Mouse (Mus musculus) kidney, postnatal 10 days (tissue): ENCODE data around the gene Olfr1440.

ENCODE experiments used
- DNase-seq: peaks from one replicate; pipeline ENCODE4 v3.0.0; 2021; ENCODE audit warnings: mixed read lengths

Gene Olfr1440

DNA sequence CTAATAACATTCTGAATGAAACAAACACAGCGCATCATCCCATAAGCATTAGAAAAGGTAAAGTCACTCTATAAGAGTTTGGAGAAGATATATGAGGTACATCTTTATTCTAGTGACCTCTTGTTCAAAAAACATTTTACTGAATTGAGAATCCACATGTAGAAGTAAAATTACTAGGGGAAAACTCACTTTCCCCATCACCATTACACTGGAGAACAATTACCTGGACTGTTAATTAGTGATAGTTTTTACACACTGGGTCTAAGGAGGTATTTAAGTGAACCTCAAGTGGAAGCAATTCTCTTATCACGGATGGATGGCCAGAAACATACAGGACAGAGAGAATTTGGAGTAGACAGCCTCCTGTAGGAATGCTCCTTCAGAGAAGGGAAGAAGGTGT is at the start of gene Olfr1440:
Gene Olfr1440, plus strand, starts transcription at position 301 of the 400 bp plus-strand sequence.
- DNase-seq: no peak

DNA sequence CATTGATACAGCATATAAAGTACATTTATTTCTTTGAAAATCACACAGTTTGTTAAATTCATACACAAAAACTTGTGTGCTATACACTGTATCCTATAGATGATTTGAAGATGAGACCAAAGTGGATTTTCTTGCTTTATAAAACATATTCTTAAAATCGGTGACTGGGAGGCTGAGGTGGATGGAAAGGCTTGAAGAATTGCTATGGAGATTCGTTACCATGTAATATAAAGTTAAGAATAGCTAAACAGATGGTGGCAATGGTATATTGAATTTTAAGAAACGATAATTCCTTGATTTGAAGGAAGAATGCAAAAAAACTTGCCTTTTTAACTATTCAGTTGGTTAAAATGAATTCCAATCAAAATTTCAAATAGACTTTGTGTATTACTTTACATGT is 14.1 kb upstream of the Olfr1440 start:
- DNase-seq: no peak

DNA sequence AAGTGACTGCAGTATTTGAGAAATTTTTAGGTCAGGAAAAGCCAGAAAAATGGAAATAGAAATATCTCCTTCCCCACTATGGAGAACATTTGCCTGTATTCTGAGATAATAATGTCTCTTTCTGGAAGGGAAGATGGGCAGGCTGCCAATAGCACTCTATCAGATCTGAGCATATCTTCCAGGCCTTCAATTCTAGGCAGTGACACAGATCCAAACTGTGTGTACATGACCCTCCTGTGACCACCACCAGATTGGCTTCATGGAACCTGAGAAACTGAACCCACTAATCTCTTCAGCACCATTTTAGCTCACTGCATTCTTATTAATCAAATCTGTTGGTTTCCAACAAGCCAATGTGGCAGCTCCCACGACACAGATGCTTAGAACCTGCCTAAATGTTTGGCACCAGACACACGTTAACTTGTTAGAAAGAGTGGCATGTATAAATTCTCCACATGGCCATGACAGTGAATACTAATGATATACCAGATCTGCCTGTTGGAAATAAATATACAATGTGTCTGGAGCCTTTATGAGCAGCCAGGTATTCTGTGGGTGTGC is 12.5 kb upstream of the Olfr1440 start:
- DNase-seq: peak; percentile 5

DNA sequence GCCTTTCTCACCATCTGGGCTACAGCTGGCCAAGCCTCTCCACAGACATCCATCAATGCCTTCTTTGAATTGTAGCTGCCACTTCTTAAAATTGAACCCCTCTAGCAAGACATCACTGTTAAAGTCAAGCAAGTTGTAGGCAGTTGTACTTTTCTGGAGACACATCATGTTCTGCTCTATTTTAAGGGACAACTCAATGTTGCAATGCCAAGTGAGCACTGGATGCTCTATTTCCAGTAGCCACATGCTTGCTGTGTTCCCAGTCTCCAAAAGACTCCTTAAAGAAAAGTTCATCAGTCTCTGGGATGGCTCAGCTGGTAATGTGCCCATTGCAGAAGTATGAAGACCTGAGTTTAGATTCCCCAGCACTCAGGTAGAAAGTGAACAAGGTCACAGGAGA is 26.7 kb downstream of the Olfr1440 start:
- DNase-seq: no peak

DNA sequence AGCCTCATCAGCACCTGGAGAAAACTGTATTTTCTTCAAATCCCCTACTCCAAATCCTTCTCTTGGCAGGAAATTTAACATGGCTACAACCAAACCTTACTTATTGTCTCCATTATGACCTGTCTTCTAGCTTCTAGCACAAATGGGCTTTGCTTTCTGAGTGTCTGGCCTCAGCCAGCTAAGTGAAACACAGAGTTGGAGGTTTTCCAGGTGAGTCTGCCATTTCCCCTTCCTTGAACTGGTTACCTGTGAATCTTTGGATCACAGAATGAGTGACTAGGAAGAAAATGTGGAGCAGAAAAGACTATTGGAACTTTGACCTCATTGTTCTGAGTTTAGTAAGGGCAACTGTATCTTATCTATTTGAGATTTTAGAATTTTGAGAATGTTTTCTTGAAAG is 30.3 kb downstream of the Olfr1440 start, which contains the start of gene Olfr1441:
Gene Olfr1441, plus strand, starts transcription at position 73 of the 400 bp plus-strand sequence.
- no peak for DNase-seq

DNA sequence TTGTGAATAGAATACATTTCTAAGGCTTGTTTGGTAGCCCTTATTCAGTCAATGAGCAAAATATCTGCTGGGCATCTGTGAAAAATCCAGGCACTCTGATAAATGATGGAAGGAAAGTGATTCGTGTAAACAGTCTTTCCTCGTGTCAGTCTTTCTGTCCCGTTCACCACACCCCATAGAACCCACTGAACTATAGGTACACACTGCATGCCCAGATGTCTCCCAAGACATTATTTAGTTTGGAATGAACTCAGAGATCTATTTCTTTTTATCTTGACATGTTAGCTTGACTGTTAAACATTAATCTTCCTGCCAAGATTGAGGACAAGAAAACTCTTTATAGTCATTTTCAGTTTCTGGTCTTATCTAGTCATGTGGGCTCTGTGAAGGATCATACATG is 31.2 kb downstream of the Olfr1440 start:
- DNase-seq: no peak

DNA sequence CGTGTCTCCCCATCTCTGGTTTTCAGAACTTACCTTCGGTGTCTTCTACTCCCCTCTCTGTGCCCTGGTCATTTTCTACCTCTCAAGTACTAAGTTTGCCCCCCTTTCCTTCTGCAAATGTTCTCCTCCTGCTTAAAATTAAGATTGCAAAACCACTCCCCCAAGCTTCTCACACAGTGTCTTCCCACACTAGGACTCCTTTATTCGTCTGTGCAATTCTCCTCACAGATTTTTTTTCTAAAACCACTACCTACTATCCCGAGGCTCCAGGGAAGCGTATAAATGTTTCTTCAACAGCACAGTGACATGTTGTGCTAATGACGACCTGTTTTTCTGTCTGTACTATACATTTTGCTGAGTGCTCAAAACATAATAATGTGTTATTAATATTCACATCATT is 33.5 kb downstream of the Olfr1440 start:
- no peak for DNase-seq

DNA sequence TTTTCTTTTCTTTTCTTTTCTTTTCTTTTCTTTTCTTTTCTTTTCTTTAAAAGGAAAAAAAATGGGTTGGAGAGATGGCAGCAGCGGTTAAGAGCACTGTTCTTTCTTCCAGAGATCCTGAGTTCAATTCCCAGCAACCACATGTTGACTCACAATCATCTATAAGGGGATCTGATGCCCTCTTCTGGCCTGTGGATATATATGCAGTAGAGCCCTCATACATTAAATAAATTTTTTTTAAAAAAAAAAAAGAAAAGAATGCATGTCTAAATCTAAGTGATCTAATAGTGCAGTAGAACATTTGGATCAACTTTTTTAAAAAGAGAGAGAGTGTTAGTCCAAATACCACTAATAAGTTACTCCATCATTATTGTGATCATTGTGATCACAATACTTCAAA is 34.6 kb downstream of the Olfr1440 start:
- no peak for DNase-seq

DNA sequence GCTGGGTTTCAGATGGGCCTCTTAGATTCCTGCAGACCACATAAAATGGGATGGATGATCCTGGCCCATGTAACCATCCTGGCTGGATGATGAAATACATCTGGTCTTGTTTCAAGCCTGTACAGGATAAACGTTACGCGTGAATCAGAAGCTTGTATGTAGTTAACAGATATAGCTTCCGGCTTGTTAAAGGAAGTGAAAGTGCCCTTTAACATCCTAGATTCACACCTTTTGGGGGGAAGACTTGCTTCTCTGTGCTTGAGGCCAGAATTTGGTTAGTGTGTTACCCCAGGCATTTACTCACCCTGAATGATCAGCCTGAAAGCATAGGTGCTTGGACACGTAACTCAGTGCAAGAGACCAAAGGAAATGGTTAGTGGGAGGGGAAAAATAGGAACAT is 40.0 kb downstream of the Olfr1440 start:
- no peak for DNase-seq

DNA sequence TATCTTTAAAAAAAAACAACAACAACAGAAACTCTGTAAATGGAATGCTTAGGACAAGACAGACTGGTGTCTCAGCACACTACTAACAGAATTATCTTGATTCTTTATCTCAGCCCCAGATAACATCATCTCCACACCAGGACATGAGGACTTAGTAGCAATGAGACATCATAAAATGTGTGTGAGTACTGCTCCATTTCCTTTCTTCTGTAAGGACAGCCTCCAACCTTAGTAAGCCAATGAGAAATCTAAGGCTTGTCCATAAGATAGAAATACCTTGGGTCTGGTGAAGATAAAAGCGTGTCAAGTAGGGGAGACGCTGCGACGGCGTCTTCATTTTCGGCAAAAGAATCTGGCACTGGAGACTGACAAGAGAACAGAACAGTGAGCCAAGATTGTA is 40.5 kb downstream of the Olfr1440 start, which contains the start of gene Pfpl:
Gene Pfpl, plus strand, starts transcription at position 301 of the 400 bp plus-strand sequence.
- DNase-seq: no peak

DNA sequence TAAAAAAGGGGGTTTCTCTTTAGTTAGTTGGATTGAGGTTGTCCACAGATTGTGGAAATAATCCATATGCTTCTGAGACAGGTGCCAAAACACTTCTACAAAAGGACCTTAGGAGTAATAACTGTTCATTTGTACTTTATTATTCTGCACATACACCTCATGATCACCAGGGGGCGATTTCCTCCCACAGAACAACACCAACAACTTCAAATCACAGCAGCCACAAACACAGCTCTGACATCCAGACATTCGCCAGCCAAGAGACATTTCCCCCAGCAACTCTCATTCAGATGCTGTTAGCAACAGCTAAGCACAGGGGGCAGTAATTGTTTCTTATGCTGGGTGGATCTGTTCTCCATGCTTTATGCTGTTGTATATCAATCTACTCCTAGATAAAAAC is 46.0 kb downstream of the Olfr1440 start:
- DNase-seq: peak; percentile 51

DNA sequence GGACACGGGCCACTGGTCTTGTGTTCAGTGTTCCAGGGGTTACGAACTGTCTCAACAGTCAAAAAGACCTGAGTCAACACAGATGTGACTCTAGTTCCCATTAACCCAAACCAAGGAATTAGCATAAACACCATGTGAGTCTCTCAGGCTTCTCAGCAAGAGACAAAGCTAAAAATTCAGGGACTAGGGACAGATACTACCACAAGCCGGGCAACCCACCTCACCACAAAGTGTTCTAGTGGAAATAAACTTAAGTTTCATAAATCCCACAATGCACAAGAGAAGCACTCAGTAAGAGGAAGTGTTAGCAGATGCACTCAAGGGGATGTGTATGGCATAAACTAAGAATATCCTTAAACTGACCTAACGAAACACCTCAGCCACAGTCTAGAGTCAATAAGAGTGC is 47.9 kb downstream of the Olfr1440 start:
- no peak for DNase-seq

DNA sequence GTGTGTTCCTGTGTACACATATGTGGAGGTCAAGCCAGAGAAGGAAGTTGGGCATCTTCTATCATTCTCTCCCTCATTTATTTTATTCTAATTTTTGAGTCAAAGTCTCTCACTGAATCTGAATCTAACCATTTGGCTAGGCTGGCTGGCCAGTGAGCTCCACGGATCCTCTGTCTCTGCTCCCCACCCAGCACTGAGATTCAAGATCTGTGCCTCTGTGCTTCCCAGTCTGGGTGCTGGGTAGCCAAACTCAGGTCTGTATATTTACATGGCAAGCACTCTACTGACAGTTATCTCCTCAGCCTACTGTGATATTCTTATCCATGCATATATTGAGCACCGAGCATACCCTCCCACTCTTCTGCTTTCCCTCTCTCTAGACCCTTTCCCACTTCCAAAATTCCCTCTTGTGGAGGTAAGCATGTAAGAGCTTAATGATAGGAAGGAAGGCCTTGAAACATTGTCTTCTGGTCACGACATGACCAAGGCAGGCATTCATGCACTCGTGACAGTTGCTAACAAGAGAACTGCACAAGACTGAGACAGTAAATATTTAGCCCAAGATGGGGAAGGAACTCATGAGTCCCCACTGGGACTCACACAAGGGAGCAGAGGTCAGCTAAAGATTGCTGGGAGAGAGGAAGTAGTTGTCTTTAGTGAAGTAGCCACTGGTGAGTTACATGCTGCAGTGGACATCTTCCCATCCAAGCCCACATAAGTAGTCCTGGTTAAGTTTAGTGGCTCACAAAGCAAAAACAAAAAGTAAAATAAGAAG is 48.9 kb downstream of the Olfr1440 start:
- DNase-seq: no peak

DNA sequence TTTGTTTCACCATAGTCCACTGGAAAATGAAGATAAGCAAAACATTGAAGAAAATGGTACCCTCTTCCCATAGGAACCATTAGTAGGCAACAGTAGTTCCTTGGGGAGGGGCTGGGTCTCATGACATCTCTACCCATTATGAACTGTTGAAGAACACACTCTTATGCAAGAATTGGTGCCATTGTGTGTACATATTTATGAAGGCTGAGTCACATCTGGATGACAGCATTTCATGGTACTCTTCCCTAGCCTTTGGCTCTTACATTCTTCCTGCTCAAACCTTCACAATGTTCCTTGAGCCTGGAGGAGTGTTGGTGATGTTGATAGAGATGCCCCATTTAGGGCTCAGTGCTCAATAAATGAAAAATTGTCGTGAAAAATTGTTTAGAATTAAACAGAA is 52.5 kb downstream of the Olfr1440 start:
- DNase-seq: no peak

DNA sequence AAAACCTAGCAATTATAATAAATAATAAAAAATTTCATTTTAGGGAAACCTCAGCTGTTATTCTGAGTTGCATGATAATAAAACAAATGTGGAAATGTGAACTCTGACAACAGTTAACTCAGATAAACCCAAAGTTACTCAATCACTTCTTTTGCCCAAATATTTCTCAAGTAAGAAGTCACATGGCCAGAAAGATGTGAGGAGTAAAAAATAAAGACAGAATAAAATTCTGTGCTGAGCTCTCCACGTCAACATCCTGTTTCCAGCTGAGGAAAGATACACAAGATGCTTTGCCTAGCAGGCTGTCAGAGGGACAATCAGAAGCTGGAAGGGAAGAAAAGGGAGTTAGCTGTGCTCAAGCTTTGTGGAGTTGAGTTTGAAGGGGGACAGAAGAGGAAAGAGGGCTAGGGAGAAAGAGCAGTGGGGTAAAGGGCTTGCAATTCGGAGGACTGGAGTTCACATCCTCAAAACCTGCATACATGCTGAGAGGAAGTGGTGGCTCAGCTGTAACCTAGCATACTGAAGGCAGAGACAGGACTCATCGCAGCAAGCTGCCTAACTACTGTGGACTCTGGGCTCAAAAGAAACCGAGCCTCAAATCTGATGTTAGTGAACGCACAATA is 53.1 kb downstream of the Olfr1440 start:
- no peak for DNase-seq

DNA sequence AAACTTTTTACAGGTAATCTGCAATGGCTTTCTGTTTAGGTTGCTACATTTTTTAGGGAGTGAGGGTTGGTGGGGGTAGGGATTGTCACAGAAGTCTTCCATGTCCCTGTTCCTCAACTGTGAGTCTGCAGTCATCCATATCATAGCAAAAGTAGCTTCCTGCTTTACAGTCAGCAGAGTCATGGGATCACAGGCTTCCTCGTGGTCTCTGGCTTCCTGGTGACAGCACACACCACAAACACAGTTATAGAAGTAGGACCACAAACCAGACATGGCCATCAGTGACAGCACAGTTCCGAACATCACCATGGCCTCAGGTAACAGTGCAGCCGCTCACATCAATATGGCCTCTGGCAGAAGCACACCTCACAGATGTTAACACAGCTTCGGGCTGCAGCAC is 55.5 kb downstream of the Olfr1440 start:
- DNase-seq: no peak

DNA sequence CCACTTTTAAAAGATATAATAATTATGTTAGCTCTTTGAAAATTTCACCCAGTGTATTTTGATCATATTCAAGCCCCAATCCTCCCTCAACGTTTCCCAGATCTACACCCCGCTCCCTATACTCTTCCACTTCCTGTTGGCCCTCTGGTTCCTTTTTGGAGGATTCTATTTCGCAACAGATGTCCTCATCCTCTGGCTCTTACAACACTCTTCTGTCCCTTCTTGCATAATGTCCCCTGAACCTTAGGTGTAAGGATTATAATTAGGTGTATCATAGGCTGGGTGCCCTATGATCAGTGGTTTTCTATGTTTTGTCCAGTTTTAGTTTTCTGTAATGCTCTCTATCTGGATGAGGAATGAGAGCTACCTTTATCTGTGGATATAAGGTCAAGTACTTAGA is 57.9 kb downstream of the Olfr1440 start:
- DNase-seq: no peak
